Mouse (Mus musculus): ENCODE results near the gene Hoxa10. TPM values are rescaled to one million over a fixed set of nuclear protein-coding genes. Genes with fewer than 3 reads are reported as not detected.

Gene Hoxa10
- polyA plus RNA-seq, 1 experiment from 2014 or later: 0.11 TPM

DNA sequence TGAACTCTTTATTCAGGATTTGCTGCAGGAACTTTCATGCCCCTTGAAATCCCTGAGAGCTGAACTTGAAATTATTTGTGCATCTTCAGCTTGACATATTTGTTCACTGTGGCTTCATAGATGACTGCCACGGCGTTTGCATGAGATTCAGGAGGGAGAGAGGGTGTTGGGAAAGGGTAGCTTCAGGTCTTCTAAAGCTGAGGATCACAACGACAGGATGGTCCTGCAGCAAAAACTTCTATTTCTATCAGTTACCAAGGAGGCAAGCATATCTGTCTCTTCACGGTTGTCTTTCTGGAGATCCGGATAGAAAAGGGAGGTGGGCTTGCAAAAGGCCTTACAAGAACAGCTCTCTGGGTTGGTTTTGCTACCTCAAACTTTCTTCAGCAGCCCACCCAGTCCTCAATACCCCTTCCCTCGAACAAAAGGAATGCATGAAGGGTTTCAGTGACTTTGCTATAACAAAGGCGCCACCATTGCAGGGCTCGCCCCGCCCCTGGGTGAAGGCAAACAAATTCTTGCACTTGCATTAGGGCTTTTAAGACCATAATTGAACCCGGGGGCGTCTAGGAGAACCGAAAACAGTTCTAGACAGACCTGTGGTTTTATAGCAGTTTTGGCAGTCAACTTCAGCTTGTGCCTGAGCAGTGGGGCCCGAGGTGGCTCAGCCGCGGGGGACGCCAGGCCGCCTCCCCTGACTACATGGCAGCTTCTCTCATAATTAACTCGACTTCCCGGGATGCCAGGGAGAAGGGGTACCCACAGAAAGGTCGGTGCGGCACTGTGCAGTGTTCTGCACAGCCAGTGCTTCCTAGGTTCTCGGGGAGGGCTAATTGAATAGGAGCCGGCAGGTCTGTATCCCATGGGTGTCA is 7.3 kb upstream of the Hoxa10 start:
- peaks cover 0 to 6% of the 10 kb centered on the region in 2 experiments; a peak in 2 of 4 replicates for H3K4me1 ChIP-seq (ENCODE audit: control insufficient read depth in 2 of 2, insufficient read depth in 2 of 2, low read length in 2 of 2)
- no peaks in the 10 kb centered on the region for H3K36me3 ChIP-seq (ENCODE audit: control insufficient read depth, insufficient read depth, low read length)
- no peak overlapping the region for H3K4me2 ChIP-seq (ENCODE audit: low read length)
- WGBS: 2% methylated on average over 23 of the region's 23 CpGs
- H3K9ac ChIP-seq (ENCODE audit: low read length): no peak overlapping the region
- no peak overlapping the region for H3K27ac ChIP-seq (replicated peaks in 1 of 2; ENCODE audit: control insufficient read depth in 1 of 2, insufficient read depth in 1 of 2, low read depth in 2 of 2, low read length in 2 of 2)
- no peak for ATAC-seq (ENCODE audit: insufficient number of reproducible peaks, insufficient read depth, low FRiP score, low read depth)
- no peaks in the 10 kb centered on the region for H3K9me3 ChIP-seq (ENCODE audit: control insufficient read depth, low read length)
- no peak overlapping the region for H3K4me3 ChIP-seq (ENCODE audit: control insufficient read depth in 1 of 2, insufficient read depth in 1 of 2, low read depth in 1 of 2, low read length in 2 of 2)
- H3K27me3 ChIP-seq (ENCODE audit: control insufficient read depth, insufficient read depth, low read length): peaks cover 98% of the 10 kb centered on the region

DNA sequence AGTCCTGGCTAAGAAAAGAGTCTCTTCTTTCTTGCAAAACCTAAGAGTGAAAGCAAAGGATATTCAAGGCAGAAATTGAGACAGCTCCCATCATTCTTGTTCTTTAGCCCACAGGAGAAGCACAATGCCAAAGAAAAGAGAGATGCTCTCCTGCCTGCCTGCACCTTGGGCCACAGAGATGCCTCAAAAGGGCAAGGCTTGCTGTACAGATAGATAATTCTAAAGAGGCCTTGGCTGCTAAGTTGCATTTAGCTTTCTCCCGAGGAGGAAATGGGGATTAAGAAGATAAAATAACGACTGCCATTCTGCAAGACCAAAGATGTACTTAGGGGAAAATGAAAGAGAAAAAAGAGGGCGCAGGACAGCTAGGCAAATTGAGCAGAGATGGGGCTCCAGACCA is 6.3 kb upstream of the Hoxa10 start:
- H3K27ac ChIP-seq (replicated peaks in 1 of 2; ENCODE audit: control insufficient read depth in 1 of 2, insufficient read depth in 1 of 2, low read depth in 2 of 2, low read length in 2 of 2): no peak overlapping the region
- no peak overlapping the region for H3K9ac ChIP-seq (ENCODE audit: low read length)
- H3K4me2 ChIP-seq (ENCODE audit: low read length): no peak overlapping the region
- no peak for ATAC-seq (ENCODE audit: insufficient number of reproducible peaks, insufficient read depth, low FRiP score, low read depth)
- WGBS: 2% methylated on average over 3 of the region's 3 CpGs
- H3K27me3 ChIP-seq (ENCODE audit: control insufficient read depth, insufficient read depth, low read length): peaks cover 98% of the 10 kb centered on the region
- peaks cover 0 to 6% of the 10 kb centered on the region in 2 experiments; a peak in 2 of 4 replicates for H3K4me1 ChIP-seq (ENCODE audit: control insufficient read depth in 2 of 2, insufficient read depth in 2 of 2, low read length in 2 of 2)
- no peaks in the 10 kb centered on the region for H3K36me3 ChIP-seq (ENCODE audit: control insufficient read depth, insufficient read depth, low read length)
- H3K4me3 ChIP-seq (ENCODE audit: control insufficient read depth in 1 of 2, insufficient read depth in 1 of 2, low read depth in 1 of 2, low read length in 2 of 2): no peak overlapping the region
- H3K9me3 ChIP-seq (ENCODE audit: control insufficient read depth, low read length): no peaks in the 10 kb centered on the region

DNA sequence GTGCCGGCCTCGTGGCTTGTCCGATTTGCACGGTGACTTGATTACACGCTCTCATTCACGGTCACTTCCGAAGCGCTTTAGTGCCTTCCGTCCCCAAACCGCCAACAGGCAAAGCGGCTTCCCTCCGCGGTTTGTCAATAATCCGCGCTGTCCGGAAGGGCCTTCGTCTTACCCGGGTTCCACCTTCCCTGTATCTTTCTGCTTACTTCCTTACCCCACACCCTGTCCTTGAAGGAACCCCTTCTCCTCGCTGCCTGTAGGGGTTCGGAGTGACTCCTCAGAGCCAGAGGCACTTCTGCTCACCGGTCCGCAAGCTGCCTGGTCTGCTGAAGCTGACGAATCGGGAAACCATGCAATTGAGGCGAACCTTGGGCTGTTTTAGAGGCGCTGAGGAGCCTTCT is 5.7 kb upstream of the Hoxa10 start:
- no peaks in the 10 kb centered on the region for H3K9me3 ChIP-seq (ENCODE audit: control insufficient read depth, low read length)
- no peak overlapping the region for H3K9ac ChIP-seq (ENCODE audit: low read length)
- H3K27ac ChIP-seq (replicated peaks in 1 of 2; ENCODE audit: control insufficient read depth in 1 of 2, insufficient read depth in 1 of 2, low read depth in 2 of 2, low read length in 2 of 2): no peak overlapping the region
- H3K4me2 ChIP-seq (ENCODE audit: low read length): no peak overlapping the region
- no peaks in the 10 kb centered on the region for H3K36me3 ChIP-seq (ENCODE audit: control insufficient read depth, insufficient read depth, low read length)
- under 1% methylated on average over 26 of the region's 26 CpGs for WGBS
- H3K4me3 ChIP-seq (ENCODE audit: control insufficient read depth in 1 of 2, insufficient read depth in 1 of 2, low read depth in 1 of 2, low read length in 2 of 2): no peak overlapping the region
- ATAC-seq (ENCODE audit: insufficient number of reproducible peaks, insufficient read depth, low FRiP score, low read depth): no peak
- H3K4me1 ChIP-seq (ENCODE audit: control insufficient read depth in 2 of 2, insufficient read depth in 2 of 2, low read length in 2 of 2): peaks cover 0 to 6% of the 10 kb centered on the region in 2 experiments; a peak in 2 of 4 replicates
- peaks cover 98% of the 10 kb centered on the region for H3K27me3 ChIP-seq (ENCODE audit: control insufficient read depth, insufficient read depth, low read length)

DNA sequence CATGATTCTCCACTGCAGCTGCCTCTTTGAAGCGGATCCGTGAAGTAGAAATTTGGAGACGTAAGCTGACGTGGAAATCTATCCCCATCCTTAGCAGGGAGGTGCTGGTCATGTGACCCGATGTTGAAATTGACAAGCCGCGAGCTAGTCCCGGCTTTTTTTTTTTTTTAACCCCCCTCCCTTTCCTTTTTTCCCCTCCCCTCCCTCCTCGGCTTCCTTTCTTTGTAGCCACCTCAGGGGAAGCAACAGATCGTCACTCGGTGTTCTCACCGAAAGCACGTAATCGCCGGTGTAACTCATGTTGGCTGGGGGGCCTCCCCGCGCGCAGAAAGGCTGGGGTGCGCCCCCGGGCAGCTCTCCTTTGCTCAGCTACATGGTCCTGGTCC is 5.1 kb upstream of the Hoxa10 start, which contains the start of gene Hoxa11:
Gene Hoxa11 (minus strand): TSS at position 54 of the 386 bp plus-strand sequence.
- H3K9ac ChIP-seq (ENCODE audit: low read length): no peak within 1 kb of the TSS
- H3K27ac ChIP-seq (replicated peaks in 1 of 2; ENCODE audit: control insufficient read depth in 1 of 2, insufficient read depth in 1 of 2, low read depth in 2 of 2, low read length in 2 of 2): no peak within 1 kb of the TSS
- peaks cover 0 to 6% of the 10 kb centered on the region in 2 experiments; a peak in 2 of 4 replicates for H3K4me1 ChIP-seq (ENCODE audit: control insufficient read depth in 2 of 2, insufficient read depth in 2 of 2, low read length in 2 of 2)
- ATAC-seq (ENCODE audit: insufficient number of reproducible peaks, insufficient read depth, low FRiP score, low read depth): no peak
- H3K4me3 ChIP-seq (ENCODE audit: control insufficient read depth in 1 of 2, insufficient read depth in 1 of 2, low read depth in 1 of 2, low read length in 2 of 2): peak within 1 kb of the TSS in 1 of 2 experiments; percentile 15; a peak in 1 of 4 replicates
- no peaks in the 10 kb centered on the region for H3K36me3 ChIP-seq (ENCODE audit: control insufficient read depth, insufficient read depth, low read length)
- peak within 1 kb of the TSS; percentile 33 for H3K4me2 ChIP-seq (ENCODE audit: low read length)
- WGBS: under 1% methylated on average over 20 of the region's 20 CpGs
- no peaks in the 10 kb centered on the region for H3K9me3 ChIP-seq (ENCODE audit: control insufficient read depth, low read length)
- peaks cover 98% of the 10 kb centered on the region for H3K27me3 ChIP-seq (ENCODE audit: control insufficient read depth, insufficient read depth, low read length)

DNA sequence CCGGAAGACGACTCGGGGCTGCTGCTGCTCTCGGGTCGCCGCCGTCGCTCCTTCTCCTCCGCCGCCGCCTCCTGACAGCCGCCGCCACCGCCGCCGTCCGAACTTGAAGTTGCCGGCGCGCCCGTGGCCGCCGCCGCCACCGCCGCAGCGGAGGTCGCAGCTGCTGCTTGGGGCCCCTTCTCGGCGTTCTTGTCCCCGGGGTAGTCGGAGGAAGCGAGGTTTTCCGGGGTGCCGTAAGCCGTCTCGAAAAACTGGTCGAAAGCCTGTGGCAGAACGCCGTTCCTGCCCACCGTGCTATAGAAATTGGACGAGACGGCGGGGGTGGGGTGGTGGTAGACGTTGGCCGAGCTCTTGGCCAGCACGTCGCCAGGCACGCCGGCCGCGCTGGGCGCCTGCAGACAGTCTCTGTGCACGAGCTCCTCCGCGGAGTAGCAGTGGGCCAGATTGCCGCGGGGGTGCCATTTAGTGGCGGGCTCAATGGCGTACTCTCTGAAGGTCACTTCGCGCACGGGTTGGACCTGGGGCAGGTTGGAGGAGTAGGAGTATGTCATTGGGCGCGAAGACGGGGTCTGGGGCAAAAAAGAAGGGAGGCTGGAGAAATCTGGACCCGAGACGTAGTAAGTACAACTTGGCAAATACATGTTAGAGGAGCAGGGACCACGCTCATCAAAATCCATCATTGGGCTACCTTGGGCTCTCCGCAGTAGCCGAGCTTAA is 4.5 kb upstream of the Hoxa10 start:
- WGBS: 1% methylated on average over 59 of the region's 71 CpGs
- Histone ChIP-seq H3K27me3 (ENCODE audit: control insufficient read depth, insufficient read depth, low read length) (peaks cover 100% of the 10 kb centered on the region), H3K27ac (replicated peaks in 1 of 2; ENCODE audit: control insufficient read depth in 1 of 2, insufficient read depth in 1 of 2, low read depth in 2 of 2, low read length in 2 of 2) (no peak overlapping the region), H3K4me1 (ENCODE audit: control insufficient read depth in 2 of 2, insufficient read depth in 2 of 2, low read length in 2 of 2) (peaks cover under 1 to 6% of the 10 kb centered on the region in 2 experiments; a peak in 2 of 4 replicates), H3K36me3 (ENCODE audit: control insufficient read depth, insufficient read depth, low read length) (no peaks in the 10 kb centered on the region), H3K9ac (ENCODE audit: low read length) (no peak overlapping the region), H3K9me3 (ENCODE audit: control insufficient read depth, low read length) (no peaks in the 10 kb centered on the region), H3K4me3 (ENCODE audit: control insufficient read depth in 1 of 2, insufficient read depth in 1 of 2, low read depth in 1 of 2, low read length in 2 of 2) (peak overlapping the region in 1 of 2 experiments; percentile 15; a peak in 1 of 4 replicates), H3K4me2 (ENCODE audit: low read length) (peak overlapping the region; percentile 33)
- ATAC-seq (ENCODE audit: insufficient number of reproducible peaks, insufficient read depth, low FRiP score, low read depth): no peak

DNA sequence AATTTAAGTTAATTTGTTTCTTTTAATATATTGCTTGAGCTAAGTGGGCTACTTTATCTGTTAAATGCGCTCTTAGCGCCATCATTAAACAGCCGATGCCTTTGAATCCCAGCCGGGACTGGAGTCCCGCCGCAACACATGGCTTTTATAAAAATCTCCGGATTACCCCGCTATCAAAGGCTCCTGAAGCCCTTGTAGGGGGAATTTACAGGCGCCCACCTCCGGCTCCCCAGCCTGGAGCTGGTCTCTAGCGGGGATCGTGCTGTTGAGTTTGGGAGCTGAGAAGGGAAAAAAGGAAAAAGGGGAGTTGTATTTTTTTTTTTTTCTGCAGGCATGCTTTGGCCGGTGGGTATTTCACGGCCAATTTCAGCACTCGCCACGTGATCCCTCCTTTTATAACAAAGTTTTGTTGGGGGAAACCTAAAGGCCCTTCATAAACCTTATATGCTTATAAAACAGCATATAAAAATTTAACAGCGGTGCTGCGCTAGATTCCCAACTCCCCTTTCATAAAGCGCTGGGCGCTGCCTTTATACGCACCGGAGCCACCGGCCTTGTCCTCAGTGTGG is 3.9 kb upstream of the Hoxa10 start:
- no peak for ATAC-seq (ENCODE audit: insufficient number of reproducible peaks, insufficient read depth, low FRiP score, low read depth)
- H3K9me3 ChIP-seq (ENCODE audit: control insufficient read depth, low read length): no peaks in the 10 kb centered on the region
- no peak overlapping the region for H3K9ac ChIP-seq (ENCODE audit: low read length)
- 2% methylated on average over 23 of the region's 23 CpGs for WGBS
- H3K4me1 ChIP-seq (ENCODE audit: control insufficient read depth in 2 of 2, insufficient read depth in 2 of 2, low read length in 2 of 2): peaks cover 3 to 6% of the 10 kb centered on the region in 2 experiments; a peak in 2 of 4 replicates
- no peak overlapping the region for H3K27ac ChIP-seq (replicated peaks in 1 of 2; ENCODE audit: control insufficient read depth in 1 of 2, insufficient read depth in 1 of 2, low read depth in 2 of 2, low read length in 2 of 2)
- H3K4me3 ChIP-seq (ENCODE audit: control insufficient read depth in 1 of 2, insufficient read depth in 1 of 2, low read depth in 1 of 2, low read length in 2 of 2): peak overlapping the region in 1 of 2 experiments; percentile 15; a peak in 1 of 4 replicates
- peak overlapping the region; percentile 33; the same call in 1 of the 2 replicates for H3K4me2 ChIP-seq (ENCODE audit: low read length)
- no peaks in the 10 kb centered on the region for H3K36me3 ChIP-seq (ENCODE audit: control insufficient read depth, insufficient read depth, low read length)
- peaks cover 100% of the 10 kb centered on the region for H3K27me3 ChIP-seq (ENCODE audit: control insufficient read depth, insufficient read depth, low read length)

DNA sequence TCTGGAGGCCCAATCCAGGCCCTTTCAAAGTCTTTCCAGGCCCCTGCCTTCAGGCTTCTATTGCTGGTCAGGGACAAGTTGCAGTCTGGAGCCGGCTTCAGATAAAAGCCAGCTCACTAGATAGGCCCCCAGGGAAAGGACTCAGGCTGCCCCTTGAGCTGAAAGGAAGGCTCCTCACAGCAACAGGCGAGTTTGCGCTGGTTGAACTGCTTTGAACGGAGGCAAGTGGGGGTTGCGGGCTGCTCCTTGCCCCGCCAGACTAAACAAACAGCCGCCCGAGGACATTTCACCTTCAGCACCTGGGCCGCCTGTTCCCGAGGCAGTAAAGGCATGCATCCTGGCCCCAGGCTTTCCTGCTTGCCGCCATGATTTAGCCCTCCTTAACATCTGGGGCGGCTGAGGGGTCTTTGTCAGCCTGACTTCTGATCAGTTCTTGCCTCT is 3.0 kb upstream of the Hoxa10 start:
- no peaks in the 10 kb centered on the region for H3K9me3 ChIP-seq (ENCODE audit: control insufficient read depth, low read length)
- peaks cover 3 to 6% of the 10 kb centered on the region in 2 experiments; a peak in 2 of 4 replicates for H3K4me1 ChIP-seq (ENCODE audit: control insufficient read depth in 2 of 2, insufficient read depth in 2 of 2, low read length in 2 of 2)
- ATAC-seq (ENCODE audit: insufficient number of reproducible peaks, insufficient read depth, low FRiP score, low read depth): no peak
- H3K4me2 ChIP-seq (ENCODE audit: low read length): no peak overlapping the region
- no peaks in the 10 kb centered on the region for H3K36me3 ChIP-seq (ENCODE audit: control insufficient read depth, insufficient read depth, low read length)
- under 1% methylated on average over 12 of the region's 12 CpGs for WGBS
- H3K9ac ChIP-seq (ENCODE audit: low read length): no peak overlapping the region
- peaks cover 99% of the 10 kb centered on the region for H3K27me3 ChIP-seq (ENCODE audit: control insufficient read depth, insufficient read depth, low read length)
- no peak overlapping the region for H3K4me3 ChIP-seq (ENCODE audit: control insufficient read depth in 1 of 2, insufficient read depth in 1 of 2, low read depth in 1 of 2, low read length in 2 of 2)
- no peak overlapping the region for H3K27ac ChIP-seq (replicated peaks in 1 of 2; ENCODE audit: control insufficient read depth in 1 of 2, insufficient read depth in 1 of 2, low read depth in 2 of 2, low read length in 2 of 2)
